Mouse (Mus musculus) thymus, postnatal 25 days (tissue): ENCODE results near the gene Olfr1254.

ENCODE experiments used
- DNase-seq: peaks from one replicate; pipeline ENCODE4 v3.0.0; 2022

Olfr1254 gene

GRCm38 (mm10) chr2:89793519-89793918 is at the start of gene Olfr1254:
Gene Olfr1254, minus strand, starts transcription at chr2:89793619.
- no peak for DNase-seq

- no peak for DNase-seq
These were observed 48.0 kb upstream of the Olfr1254 start, which contains the start of gene Olfr1256 for GRCm38 (mm10) chr2:89841455-89841854. Gene Olfr1256, minus strand, starts transcription at chr2:89841555.

GRCm38 (mm10) chr2:89820216-89820615 is 26.8 kb upstream of the Olfr1254 start:
- DNase-seq = no peak

GRCm38 (mm10) chr2:89811751-89812150 is 18.3 kb upstream of the Olfr1254 start, which contains the start of gene Olfr1255:
Gene Olfr1255, plus strand, starts transcription at chr2:89812051.
- DNase-seq = no peak

GRCm38 (mm10) chr2:89810751-89811150 is 17.3 kb upstream of the Olfr1254 start:
- DNase-seq = no peak

GRCm38 (mm10) chr2:89799583-89799982 is 6.2 kb upstream of the Olfr1254 start:
- DNase-seq = no peak

- no peak for DNase-seq
These were observed 36.4 kb downstream of the Olfr1254 start, which contains the start of gene Olfr1253 for GRCm38 (mm10) chr2:89756990-89757389. Gene Olfr1253, minus strand, starts transcription at chr2:89757090.
